Mouse (Mus musculus) CH12.LX (cell line): ENCODE data around the gene Ldb3.

ENCODE experiments used
- CTCF ChIP-seq, 2 experiments: IDR thresholded peaks in 1 of 2; conservative IDR thresholded peaks in 1 of 2; 2 replicates each; pipeline ENCODE4 v1.5.1; 2011 to 2012; ENCODE audit warnings: low read depth in 2 of 2, low read length in 2 of 2, improper control_type of control experiment in 1 of 2, inconsistent platforms in 1 of 2, mild to moderate bottlenecking in 1 of 2, moderate library complexity in 1 of 2
- POLR2AphosphoS2 ChIP-seq: IDR thresholded peaks from 2 replicates; pipeline ENCODE4 v1.6.1; 2011; ENCODE audit warnings: low read depth, low read length, improper control_type of control experiment

- TF ChIP-seq CTCF (conservative IDR thresholded peaks at IDR 0.05 in 1 of 2, IDR thresholded peaks at IDR 0.05 in 1 of 2; ENCODE audit: low read depth in 2 of 2, low read length in 2 of 2) (no peak), POLR2AphosphoS2 (no peak)
Measured at GRCm38 (mm10) chr14:34553470-34553869, 35.0 kb downstream of the Ldb3 start.
